Mouse (Mus musculus): ENCODE results near the gene Clcn6. TPM values are rescaled to one million over a fixed set of nuclear protein-coding genes. Genes with fewer than 3 reads are reported as not detected.

Clcn6 gene
- 10 to 100 TPM; 81.4 to 84.4 TPM for total RNA-seq (2021)
- long read RNA-seq, experiment 1, transcript Clcn6-201 (23 exons, 3,306 nt), result major isoform, 20 of 47 reads
- long read RNA-seq, experiment 1, partial matches to known transcripts, result 1 of 47 reads
- long read RNA-seq, experiment 1, other reads (novel, unspliced or antisense), result 26 of 47 reads
- long read RNA-seq, experiment 2, transcript Clcn6-201 (23 exons, 3,306 nt), result major isoform, 21 of 37 reads
- long read RNA-seq, experiment 2, partial matches to known transcripts, result 2 of 37 reads
- long read RNA-seq, experiment 2, other reads (novel, unspliced or antisense), result 14 of 37 reads

DNA sequence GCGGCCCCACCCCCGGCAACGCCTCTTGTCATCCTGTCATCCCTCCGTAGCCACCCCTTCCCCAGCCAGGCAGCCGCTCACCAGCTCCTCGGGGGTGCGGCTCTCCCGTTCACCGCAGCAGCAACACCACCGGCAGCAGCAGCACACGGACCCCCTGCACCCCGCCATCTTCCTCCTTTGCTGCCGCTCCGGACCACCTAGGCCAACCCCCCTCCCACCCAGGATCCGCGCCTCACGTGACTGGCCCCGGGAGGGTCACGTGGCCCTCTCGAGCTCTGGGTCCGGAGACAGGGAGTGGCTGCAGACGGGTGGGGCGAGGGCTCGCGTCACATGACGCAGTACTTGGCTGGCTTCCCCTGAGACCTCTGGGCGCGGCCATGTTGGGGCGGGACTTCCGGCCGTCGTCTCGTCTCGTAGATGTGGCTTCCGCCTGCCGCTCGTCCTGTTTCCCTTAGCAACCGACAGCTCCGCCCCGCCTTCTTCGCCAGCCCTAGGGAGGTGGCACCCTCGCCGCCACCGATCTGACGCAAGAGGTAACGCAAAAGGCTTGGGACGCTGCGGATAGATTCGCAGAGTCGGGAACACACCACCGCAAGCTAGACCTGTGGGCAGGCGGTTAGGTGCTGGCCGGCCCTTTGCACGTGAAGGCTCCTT, at the start of gene Clcn6, which contains the start of gene Mthfr:
TSS of gene Clcn6 (minus strand) at position 222 of the 654 bp plus-strand sequence.
TSS of gene Mthfr (plus strand) at position 478 of the 654 bp plus-strand sequence.
- no peak for TF ChIP-seq CTCF (IDR thresholded peaks at IDR 0.05)
- peak; percentile 100 for DNase-seq (ENCODE audit: extremely low spot score in 1 of 2, low spot score in 2 of 2)
- peak within 1 kb of the TSS; percentile 92 for H3K4me3 ChIP-seq
- H3K27ac ChIP-seq, result peak within 1 kb of the TSS; percentile 94
- intact Hi-C loops (cut with DNase I), result loop anchor here (1.0 kb wide), 2 partner anchors 15 to 98 kb away; partner anchors contain the start of gene 2510039O18Rik

DNA sequence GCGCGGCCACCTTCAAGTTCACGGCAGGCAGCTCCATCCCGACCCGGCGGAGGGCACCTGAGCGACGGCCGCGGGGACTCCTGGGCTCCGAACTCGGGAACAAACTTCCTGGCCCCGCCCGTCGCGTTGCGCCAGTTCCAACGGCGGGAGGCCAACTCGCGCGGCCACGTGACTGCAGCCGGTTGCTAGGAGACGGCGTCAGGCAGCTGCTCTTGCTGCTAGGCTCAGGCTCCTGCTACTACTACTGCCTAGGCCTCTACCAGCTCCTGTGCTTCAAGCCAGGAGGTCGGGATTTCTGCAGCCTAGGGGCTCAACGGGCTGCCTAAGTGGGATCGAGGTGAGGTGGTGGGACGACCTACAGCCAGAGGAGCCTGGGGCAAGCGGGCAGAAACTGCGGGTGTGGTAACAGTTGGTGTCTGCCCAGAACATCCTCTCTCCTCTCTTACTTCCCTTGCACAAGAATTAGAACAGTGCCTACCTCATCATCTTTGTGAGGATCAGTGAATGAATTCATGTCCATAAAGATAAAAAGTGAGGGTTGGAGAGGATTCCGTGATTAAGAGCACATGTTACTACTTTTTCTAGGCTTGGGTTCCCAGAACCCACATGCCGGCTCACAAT, 49.4 kb upstream of the Clcn6 start, which contains the start of gene Agtrap:
TSS of gene Agtrap (minus strand) at position 125 of the 621 bp plus-strand sequence.
- peak within 1 kb of the TSS; percentile 77 for H3K27ac ChIP-seq
- intact Hi-C loops (cut with DNase I), result no loop called here
- TF ChIP-seq CTCF (IDR thresholded peaks at IDR 0.05), result no peak
- peak; percentile 92 to 94 for DNase-seq (ENCODE audit: extremely low spot score in 1 of 2, low spot score in 2 of 2)
- H3K4me3 ChIP-seq, result peak within 1 kb of the TSS; percentile 65

- TF ChIP-seq CTCF (IDR thresholded peaks at IDR 0.05), result no peak
- Histone ChIP-seq H3K27ac (peak overlapping the region; percentile 77), H3K4me3 (peak overlapping the region; percentile 65)
- no peak for DNase-seq (ENCODE audit: extremely low spot score in 1 of 2, low spot score in 2 of 2)
- intact Hi-C loops (cut with DNase I), result no loop called here
These were observed 48.7 kb upstream of the Clcn6 start for GRCm38 (mm10) chr4:148087091-148087906.

DNA sequence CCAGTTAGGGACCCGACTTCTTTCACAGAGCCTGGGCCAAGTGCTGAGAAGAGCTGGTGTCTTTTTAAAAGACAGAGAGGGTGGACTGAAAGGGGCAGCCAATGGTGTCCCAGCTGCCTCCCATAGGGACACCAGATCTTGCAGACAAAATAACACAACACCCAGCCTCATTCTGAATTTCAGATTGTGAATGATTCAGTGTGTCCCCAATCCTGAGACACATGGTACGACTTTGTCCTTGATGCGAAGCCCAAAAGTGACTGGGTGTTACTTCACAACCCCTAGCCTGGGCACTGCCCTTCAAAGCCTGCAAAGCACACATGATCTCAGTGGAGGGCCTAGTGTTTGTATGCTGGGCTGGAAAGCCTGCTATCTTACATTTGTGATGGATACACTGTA, 47.3 kb upstream of the Clcn6 start:
- DNase-seq (ENCODE audit: extremely low spot score in 1 of 2, low spot score in 2 of 2), result no peak
- Histone ChIP-seq H3K4me3 (no peak overlapping the region), H3K27ac (no peak overlapping the region)
- intact Hi-C loops (cut with DNase I), result no loop called here
- no peak for TF ChIP-seq CTCF (IDR thresholded peaks at IDR 0.05)

DNA sequence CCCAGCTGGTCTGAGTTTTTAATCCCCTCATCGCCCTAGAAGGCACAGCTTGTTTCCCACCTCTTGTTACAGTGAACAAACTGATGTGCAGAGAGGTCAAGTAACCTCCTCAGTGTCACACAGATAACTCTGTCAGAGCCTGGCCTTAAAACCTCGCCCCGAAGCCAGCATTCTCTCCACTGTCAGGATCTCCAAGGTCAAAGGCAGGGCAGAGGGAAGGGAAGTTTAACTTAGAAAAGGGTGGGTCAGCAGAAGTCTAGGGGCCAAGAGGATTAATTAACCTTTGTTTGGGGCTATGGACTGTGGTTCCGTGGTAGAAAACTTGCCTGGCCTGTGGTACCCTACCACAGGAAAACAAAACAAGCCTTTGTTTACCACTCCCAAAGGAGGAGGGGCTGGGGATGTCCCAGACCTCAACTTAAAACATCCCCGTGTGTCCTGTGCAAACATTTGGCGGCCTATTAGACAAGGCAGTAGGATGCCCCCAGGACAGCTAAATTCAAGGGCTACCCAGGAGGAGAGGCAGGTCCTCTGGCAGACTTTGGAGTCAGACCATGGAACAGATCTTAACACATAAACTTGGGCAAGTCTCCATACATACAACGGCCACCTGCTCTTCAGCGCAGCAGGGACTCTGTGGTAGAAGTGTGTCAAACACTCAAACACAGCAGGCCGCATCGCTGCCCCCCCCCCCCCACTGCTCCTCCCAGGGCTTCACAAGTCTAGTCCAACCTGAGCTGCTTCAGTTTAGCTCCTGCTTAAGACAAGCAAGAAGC, 46.7 kb upstream of the Clcn6 start:
- no peak overlapping the region for H3K4me3 ChIP-seq
- no peak for TF ChIP-seq CTCF (IDR thresholded peaks at IDR 0.05)
- no peak overlapping the region for H3K27ac ChIP-seq
- intact Hi-C loops (cut with DNase I), result no loop called here
- DNase-seq (ENCODE audit: extremely low spot score in 1 of 2, low spot score in 2 of 2), result no peak

DNA sequence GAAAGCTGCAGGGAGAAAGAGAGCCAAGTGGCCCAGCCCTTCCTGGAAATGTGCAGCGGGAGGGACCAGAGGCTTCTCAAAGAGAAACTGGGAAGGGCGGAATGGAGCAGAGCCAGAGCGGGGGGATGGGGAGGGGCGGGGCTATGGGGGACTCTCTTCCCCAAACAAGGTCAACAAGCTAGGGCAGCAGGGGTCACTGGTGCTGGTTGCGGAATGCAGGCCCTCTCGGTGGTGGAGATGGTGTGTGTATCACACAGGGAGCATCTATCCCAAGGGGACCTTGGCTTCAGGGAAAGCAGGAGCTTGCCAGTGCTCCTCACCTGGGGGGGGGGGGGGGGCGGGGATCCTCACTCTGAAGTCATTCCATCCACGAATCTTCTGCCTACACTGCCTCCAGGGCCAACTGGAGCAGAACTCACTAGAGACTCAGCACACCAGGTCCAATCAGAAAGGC, 45.7 kb upstream of the Clcn6 start:
- no peak overlapping the region for H3K27ac ChIP-seq
- H3K4me3 ChIP-seq, result no peak overlapping the region
- no peak for DNase-seq (ENCODE audit: extremely low spot score in 1 of 2, low spot score in 2 of 2)
- no peak for TF ChIP-seq CTCF (IDR thresholded peaks at IDR 0.05)
- intact Hi-C loops (cut with DNase I), result no loop called here

DNA sequence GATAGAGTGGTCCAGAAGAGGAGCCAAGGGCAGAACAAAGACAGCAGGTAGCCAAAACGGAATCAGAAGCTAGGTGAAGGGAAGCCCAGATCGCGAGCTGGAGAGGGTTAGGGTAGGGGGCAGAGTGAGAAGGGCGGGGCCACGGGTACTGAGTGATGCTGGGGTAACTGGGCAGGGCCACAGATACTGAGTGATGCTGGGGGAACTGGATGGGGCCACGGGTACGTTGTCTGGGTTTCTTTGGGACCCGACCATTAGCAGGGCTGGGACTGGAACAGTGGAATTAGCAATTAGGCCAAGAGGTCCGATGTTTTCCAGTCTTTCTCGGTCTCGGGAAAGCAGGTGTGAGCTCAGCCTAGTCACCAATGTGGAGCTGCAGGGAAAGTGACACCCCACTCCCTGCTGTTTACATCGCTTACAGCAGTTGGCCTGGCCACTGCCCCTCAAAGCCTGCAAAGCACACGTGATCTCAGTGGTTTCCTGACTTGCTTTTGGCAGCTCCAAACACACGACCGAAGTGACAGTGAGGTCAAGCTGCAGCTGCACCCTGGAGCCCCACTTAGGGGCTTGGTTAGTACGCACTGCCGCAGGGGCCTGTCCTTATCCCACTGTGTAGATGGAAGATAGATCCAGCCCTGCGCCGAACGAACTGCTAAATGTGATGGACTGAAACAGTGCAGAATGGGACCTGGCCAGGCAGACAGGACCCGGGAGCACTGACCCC, 44.7 kb upstream of the Clcn6 start:
- Histone ChIP-seq H3K4me3 (no peak overlapping the region), H3K27ac (no peak overlapping the region)
- no peak for DNase-seq (ENCODE audit: extremely low spot score in 1 of 2, low spot score in 2 of 2)
- TF ChIP-seq CTCF (IDR thresholded peaks at IDR 0.05), result no peak
- intact Hi-C loops (cut with DNase I), result no loop called here

- Histone ChIP-seq H3K4me3 (no peak overlapping the region), H3K27ac (no peak overlapping the region)
- peak; percentile 76 for TF ChIP-seq CTCF (IDR thresholded peaks at IDR 0.05)
- DNase-seq (ENCODE audit: extremely low spot score in 1 of 2, low spot score in 2 of 2), result peak in 1 of 2 experiments; percentile 43
- intact Hi-C loops (cut with DNase I), result no loop called here
These were observed 43.8 kb upstream of the Clcn6 start for GRCm38 (mm10) chr4:148082257-148083044.

DNA sequence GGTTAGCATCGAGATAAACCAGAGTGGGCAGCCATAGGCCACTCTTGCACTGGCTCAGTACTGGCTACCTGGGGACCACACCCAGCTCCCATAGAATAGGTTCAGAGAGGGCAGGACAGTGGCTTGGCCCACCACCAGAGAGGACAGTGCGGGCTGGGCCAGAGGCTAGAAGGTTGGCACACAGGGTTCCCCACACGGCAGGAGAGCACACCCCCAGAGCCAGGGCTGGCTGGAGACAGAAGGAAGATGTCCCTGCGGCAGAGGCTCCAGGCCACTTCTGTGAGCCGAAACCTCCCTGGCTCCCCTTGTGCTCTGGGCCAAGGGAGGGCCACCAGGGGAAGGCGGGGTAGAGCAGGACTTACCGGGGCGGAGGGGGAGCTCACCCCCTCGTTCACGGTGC, 42.6 kb upstream of the Clcn6 start:
- H3K27ac ChIP-seq, result no peak overlapping the region
- intact Hi-C loops (cut with DNase I), result no loop called here
- no peak overlapping the region for H3K4me3 ChIP-seq
- TF ChIP-seq CTCF (IDR thresholded peaks at IDR 0.05), result no peak
- no peak for DNase-seq (ENCODE audit: extremely low spot score in 1 of 2, low spot score in 2 of 2)

- intact Hi-C loops (cut with DNase I), result no loop called here
- DNase-seq (ENCODE audit: extremely low spot score in 1 of 2, low spot score in 2 of 2), result no peak
- H3K27ac ChIP-seq, result no peak overlapping the region
- no peak overlapping the region for H3K4me3 ChIP-seq
- TF ChIP-seq CTCF (IDR thresholded peaks at IDR 0.05), result no peak
These were observed 42.0 kb upstream of the Clcn6 start for GRCm38 (mm10) chr4:148080597-148080973.
